Mouse (Mus musculus): ENCODE measurements around the gene Paqr3. TPM values are rescaled to one million over a fixed set of nuclear protein-coding genes. Genes with fewer than 3 reads are reported as not detected.
A peak's percentile ranks its signal among the peaks of the same experiment; 100 is the strongest.

The Paqr3 gene
- polyA plus RNA-seq, 1 experiment from 2014 or later: 16.8 TPM

GRCm38 (mm10) chr5:97088231-97088630 is 23.2 kb downstream of the Paqr3 start:
- Histone ChIP-seq H3K9me3 (ENCODE audit: control insufficient read depth, low read length) (no peaks in the 10 kb centered on the region), H3K36me3 (ENCODE audit: control insufficient read depth, insufficient read depth, low read length) (peaks cover 13% of the 10 kb centered on the region), H3K4me2 (ENCODE audit: low read length) (no peak overlapping the region), H3K9ac (ENCODE audit: low read depth, low read length) (no peak overlapping the region), H3K27ac (ENCODE audit: low read depth, low read length) (no peak overlapping the region), H3K4me3 (ENCODE audit: low read length) (no peak overlapping the region), H3K4me1 (ENCODE audit: control insufficient read depth, insufficient read depth, low read depth, low read length) (no peaks in the 10 kb centered on the region), H3K27me3 (replicated peaks; ENCODE audit: control insufficient read depth, insufficient read depth, low read length) (no peaks in the 10 kb centered on the region)
- WGBS: 93% methylated on average over 6 of the region's 6 CpGs
- ATAC-seq: no peak

DNA sequence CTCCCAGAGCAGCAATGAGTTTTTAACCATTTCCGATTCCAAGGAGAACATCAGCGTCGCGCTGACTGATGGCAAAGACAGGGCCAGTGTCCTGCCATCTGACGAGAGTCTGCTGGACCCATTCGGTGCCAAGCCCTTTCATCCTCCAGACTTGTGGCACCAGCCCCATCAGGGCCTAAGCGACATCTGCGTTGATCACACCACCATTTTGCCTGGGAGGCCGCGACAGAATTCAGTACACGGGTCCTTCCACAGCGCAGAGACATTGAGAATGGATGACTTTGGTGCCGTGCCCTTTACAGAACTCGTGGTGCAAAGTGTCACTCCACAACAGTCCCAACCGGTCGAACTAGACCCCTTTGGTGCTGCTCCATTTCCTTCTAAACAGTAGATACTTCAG is 23.6 kb downstream of the Paqr3 start:
- Histone ChIP-seq H3K36me3 (ENCODE audit: control insufficient read depth, insufficient read depth, low read length) (peaks cover 13% of the 10 kb centered on the region), H3K27me3 (replicated peaks; ENCODE audit: control insufficient read depth, insufficient read depth, low read length) (no peaks in the 10 kb centered on the region), H3K27ac (ENCODE audit: low read depth, low read length) (no peak overlapping the region), H3K4me3 (ENCODE audit: low read length) (no peak overlapping the region), H3K9me3 (ENCODE audit: control insufficient read depth, low read length) (no peaks in the 10 kb centered on the region), H3K4me2 (ENCODE audit: low read length) (no peak overlapping the region), H3K4me1 (ENCODE audit: control insufficient read depth, insufficient read depth, low read depth, low read length) (no peaks in the 10 kb centered on the region), H3K9ac (ENCODE audit: low read depth, low read length) (no peak overlapping the region)
- 95% methylated on average over 16 of the region's 16 CpGs for WGBS
- ATAC-seq: no peak

- Histone ChIP-seq H3K36me3 (ENCODE audit: control insufficient read depth, insufficient read depth, low read length) (peaks cover 13% of the 10 kb centered on the region), H3K4me2 (ENCODE audit: low read length) (no peak overlapping the region)
- ATAC-seq: no peak
These were observed 24.3 kb downstream of the Paqr3 start for GRCm38 (mm10) chr5:97087030-97087630.

GRCm38 (mm10) chr5:97085071-97085470 is 26.3 kb downstream of the Paqr3 start:
- peaks cover 13% of the 10 kb centered on the region for H3K36me3 ChIP-seq (ENCODE audit: control insufficient read depth, insufficient read depth, low read length)
- H3K4me1 ChIP-seq (ENCODE audit: control insufficient read depth, insufficient read depth, low read depth, low read length): no peaks in the 10 kb centered on the region
- no peaks in the 10 kb centered on the region for H3K27me3 ChIP-seq (replicated peaks; ENCODE audit: control insufficient read depth, insufficient read depth, low read length)
- ATAC-seq: no peak
- H3K4me3 ChIP-seq (ENCODE audit: low read length): no peak overlapping the region
- 95% methylated on average over 6 of the region's 6 CpGs for WGBS
- no peaks in the 10 kb centered on the region for H3K9me3 ChIP-seq (ENCODE audit: control insufficient read depth, low read length)
- H3K27ac ChIP-seq (ENCODE audit: low read depth, low read length): no peak overlapping the region
- no peak overlapping the region for H3K4me2 ChIP-seq (ENCODE audit: low read length)
- no peak overlapping the region for H3K9ac ChIP-seq (ENCODE audit: low read depth, low read length)

More at GRCm38 (mm10) chr5:97087030-97087630, 24.3 kb downstream of the Paqr3 start:
- no peak overlapping the region for H3K4me3 ChIP-seq (ENCODE audit: low read length)
- WGBS: 88% methylated on average over 24 of the region's 24 CpGs
- no peak overlapping the region for H3K9ac ChIP-seq (ENCODE audit: low read depth, low read length)
- H3K27me3 ChIP-seq (replicated peaks; ENCODE audit: control insufficient read depth, insufficient read depth, low read length): no peaks in the 10 kb centered on the region
- no peaks in the 10 kb centered on the region for H3K4me1 ChIP-seq (ENCODE audit: control insufficient read depth, insufficient read depth, low read depth, low read length)
- H3K27ac ChIP-seq (ENCODE audit: low read depth, low read length): no peak overlapping the region
- H3K9me3 ChIP-seq (ENCODE audit: control insufficient read depth, low read length): no peaks in the 10 kb centered on the region

GRCm38 (mm10) chr5:97084541-97084940 is 26.9 kb downstream of the Paqr3 start:
- H3K27ac ChIP-seq (ENCODE audit: low read depth, low read length): no peak overlapping the region
- no peak overlapping the region for H3K9ac ChIP-seq (ENCODE audit: low read depth, low read length)
- no peaks in the 10 kb centered on the region for H3K4me1 ChIP-seq (ENCODE audit: control insufficient read depth, insufficient read depth, low read depth, low read length)
- no peaks in the 10 kb centered on the region for H3K9me3 ChIP-seq (ENCODE audit: control insufficient read depth, low read length)
- no peak overlapping the region for H3K4me2 ChIP-seq (ENCODE audit: low read length)
- H3K27me3 ChIP-seq (replicated peaks; ENCODE audit: control insufficient read depth, insufficient read depth, low read length): no peaks in the 10 kb centered on the region
- ATAC-seq: no peak
- peaks cover 13% of the 10 kb centered on the region for H3K36me3 ChIP-seq (ENCODE audit: control insufficient read depth, insufficient read depth, low read length)
- H3K4me3 ChIP-seq (ENCODE audit: low read length): no peak overlapping the region
- 86% methylated on average over 4 of the region's 4 CpGs for WGBS

DNA sequence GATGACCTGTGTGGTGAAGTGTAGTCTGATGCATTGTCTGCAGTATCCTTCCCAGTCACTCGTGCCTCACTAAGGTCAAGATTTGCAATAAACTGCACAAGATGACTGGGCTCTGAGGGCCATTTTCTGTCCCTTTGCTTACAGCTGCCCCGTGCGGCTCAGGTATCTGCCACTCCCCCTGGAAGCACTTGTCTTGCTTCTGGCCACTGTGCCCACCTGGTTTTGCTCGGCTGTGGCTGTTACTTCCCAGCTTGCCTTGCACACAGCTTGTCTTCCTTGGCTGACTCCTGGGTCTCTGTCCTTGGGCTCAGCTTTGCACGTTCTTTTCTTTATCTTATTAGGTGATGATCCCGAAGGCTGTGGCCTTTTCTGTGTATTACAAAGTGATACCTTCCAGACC is 27.7 kb downstream of the Paqr3 start:
- Histone ChIP-seq H3K9ac (ENCODE audit: low read depth, low read length) (no peak overlapping the region), H3K9me3 (ENCODE audit: control insufficient read depth, low read length) (no peaks in the 10 kb centered on the region), H3K4me2 (ENCODE audit: low read length) (no peak overlapping the region), H3K4me3 (ENCODE audit: low read length) (no peak overlapping the region), H3K27ac (ENCODE audit: low read depth, low read length) (no peak overlapping the region), H3K36me3 (ENCODE audit: control insufficient read depth, insufficient read depth, low read length) (peaks cover 13% of the 10 kb centered on the region), H3K4me1 (ENCODE audit: control insufficient read depth, insufficient read depth, low read depth, low read length) (no peaks in the 10 kb centered on the region), H3K27me3 (replicated peaks; ENCODE audit: control insufficient read depth, insufficient read depth, low read length) (no peaks in the 10 kb centered on the region)
- WGBS: 84% methylated on average over 6 of the region's 6 CpGs
- no peak for ATAC-seq

- Histone ChIP-seq H3K4me1 (ENCODE audit: control insufficient read depth, insufficient read depth, low read depth, low read length) (peaks cover 2% of the 10 kb centered on the region; the same call in 1 of the 2 replicates), H3K36me3 (ENCODE audit: control insufficient read depth, insufficient read depth, low read length) (no peaks in the 10 kb centered on the region; the same call in none of the 2 replicates), H3K9ac (ENCODE audit: low read depth, low read length) (no peak overlapping the region), H3K27ac (ENCODE audit: low read depth, low read length) (no peak overlapping the region), H3K9me3 (ENCODE audit: control insufficient read depth, low read length) (no peaks in the 10 kb centered on the region), H3K4me2 (ENCODE audit: low read length) (no peak overlapping the region), H3K27me3 (replicated peaks; ENCODE audit: control insufficient read depth, insufficient read depth, low read length) (no peaks in the 10 kb centered on the region), H3K4me3 (ENCODE audit: low read length) (no peak overlapping the region)
- ATAC-seq: no peak
- 64% methylated on average over 3 of the region's 3 CpGs for WGBS
These were observed 29.9 kb downstream of the Paqr3 start for GRCm38 (mm10) chr5:97081481-97081880.

DNA sequence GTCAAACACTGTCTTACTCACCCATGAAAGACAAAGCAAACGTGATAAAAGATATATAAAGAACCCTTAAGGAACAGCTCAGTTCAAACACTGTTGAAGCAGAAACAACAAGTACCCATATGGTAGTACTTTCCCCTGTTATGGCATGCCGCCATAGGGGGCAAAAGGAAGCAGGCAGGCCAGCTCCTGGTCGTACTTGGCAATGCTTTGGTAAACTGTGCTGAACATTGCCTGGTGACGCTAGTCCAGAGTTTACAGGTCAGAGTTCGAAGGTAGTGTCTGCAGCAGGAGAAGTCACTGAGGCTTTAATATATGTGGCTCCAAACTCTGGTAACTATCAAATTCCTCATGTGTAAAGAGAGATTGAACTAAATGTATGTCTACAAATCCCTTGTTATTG is 32.8 kb downstream of the Paqr3 start:
- 79% methylated on average over 5 of the region's 5 CpGs for WGBS

GRCm38 (mm10) chr5:97077676-97078075 is 33.7 kb downstream of the Paqr3 start:
- Histone ChIP-seq H3K36me3 (ENCODE audit: control insufficient read depth, insufficient read depth, low read length) (no peaks in the 10 kb centered on the region), H3K27me3 (replicated peaks; ENCODE audit: control insufficient read depth, insufficient read depth, low read length) (no peaks in the 10 kb centered on the region), H3K4me2 (ENCODE audit: low read length) (no peak overlapping the region), H3K9me3 (ENCODE audit: control insufficient read depth, low read length) (no peaks in the 10 kb centered on the region), H3K4me3 (ENCODE audit: low read length) (no peak overlapping the region), H3K27ac (ENCODE audit: low read depth, low read length) (no peak overlapping the region), H3K9ac (ENCODE audit: low read depth, low read length) (no peak overlapping the region), H3K4me1 (ENCODE audit: control insufficient read depth, insufficient read depth, low read depth, low read length) (peaks cover 2% of the 10 kb centered on the region; the same call in 1 of the 2 replicates)
- 56% methylated on average over 7 of the region's 7 CpGs for WGBS
- ATAC-seq: peak; percentile 44

More for the DNA sequence above, 32.8 kb downstream of the Paqr3 start:
- H3K9ac ChIP-seq (ENCODE audit: low read depth, low read length): no peak overlapping the region
- H3K9me3 ChIP-seq (ENCODE audit: control insufficient read depth, low read length): no peaks in the 10 kb centered on the region
- peaks cover 2% of the 10 kb centered on the region; the same call in 1 of the 2 replicates for H3K4me1 ChIP-seq (ENCODE audit: control insufficient read depth, insufficient read depth, low read depth, low read length)
- no peak for ATAC-seq
- H3K4me3 ChIP-seq (ENCODE audit: low read length): no peak overlapping the region
- H3K4me2 ChIP-seq (ENCODE audit: low read length): no peak overlapping the region
- no peaks in the 10 kb centered on the region for H3K36me3 ChIP-seq (ENCODE audit: control insufficient read depth, insufficient read depth, low read length)
- H3K27ac ChIP-seq (ENCODE audit: low read depth, low read length): no peak overlapping the region
- no peaks in the 10 kb centered on the region for H3K27me3 ChIP-seq (replicated peaks; ENCODE audit: control insufficient read depth, insufficient read depth, low read length)
